Mouse (Mus musculus) intestine, embryonic 15.5 days (tissue): ENCODE measurements around the gene Sox5. TPM values are rescaled to one million over a fixed set of nuclear protein-coding genes. Genes with fewer than 3 reads are reported as not detected.

Experiments used
- ATAC-seq: fragments of 200-750 bp; cut with Nextera tagmentation; 2 replicates; pipeline ENCODE4 v1.8.0; 2017; ENCODE audit warnings: moderate TSS enrichment, moderate library complexity
- H3K27ac ChIP-seq: fragments of 300-500 bp; sonication (generic); 2 replicates; pipeline ENCODE4 v1.5.1; 2015; ENCODE audit warnings: mild to moderate bottlenecking, inconsistent platforms
- H3K27me3 ChIP-seq: fragments of 300-500 bp; sonication (generic); replicated peaks from 2 replicates; pipeline ENCODE4 v1.6.1; 2015; ENCODE audit warnings: inconsistent platforms
- H3K36me3 ChIP-seq: fragments of 300-500 bp; sonication (generic); 2 replicates; pipeline ENCODE4 v1.6.1; 2015; ENCODE audit warnings: inconsistent platforms
- H3K4me1 ChIP-seq: fragments of 300-500 bp; sonication (generic); replicated peaks from 2 replicates; pipeline ENCODE4 v1.6.1; 2015; ENCODE audit warnings: inconsistent platforms
- H3K4me2 ChIP-seq: fragments of 300-500 bp; sonication (generic); replicated peaks from 2 replicates; pipeline ENCODE4 v1.6.1; 2015; ENCODE audit warnings: mild to moderate bottlenecking, inconsistent platforms
- H3K4me3 ChIP-seq: fragments of 300-500 bp; sonication (generic); replicated peaks from 2 replicates; pipeline ENCODE4 v1.5.1; 2015; ENCODE audit warnings: inconsistent platforms
- H3K9ac ChIP-seq: fragments of 300-500 bp; sonication (generic); 2 replicates; pipeline ENCODE4 v1.6.1; 2015; ENCODE audit warnings: inconsistent platforms
- H3K9me3 ChIP-seq: fragments of 300-500 bp; sonication (generic); 2 replicates; pipeline ENCODE4 v1.6.1; 2016; ENCODE audit warnings: inconsistent platforms
- WGBS: fragments of 180-500 bp; shearing (Covaris S2); methylation state at CpG from one replicate; pipeline ENCODE4 v1.1.7; 2015; 5-methylcytosine and 5-hydroxymethylcytosine counted together
- polyA plus RNA-seq: library from polyadenylated mRNA; unstranded; fragments of >200 nt; fragmentation: Nextera tagmentation; extraction: Ambion mirVana; gene quantifications from 2 replicates; pipeline ENCODE4 v1.2.1, GENCODE M21; 2015

Sox5 gene
- polyA plus RNA-seq, 1 experiment from 2014 or later = 12.9 TPM

DNA sequence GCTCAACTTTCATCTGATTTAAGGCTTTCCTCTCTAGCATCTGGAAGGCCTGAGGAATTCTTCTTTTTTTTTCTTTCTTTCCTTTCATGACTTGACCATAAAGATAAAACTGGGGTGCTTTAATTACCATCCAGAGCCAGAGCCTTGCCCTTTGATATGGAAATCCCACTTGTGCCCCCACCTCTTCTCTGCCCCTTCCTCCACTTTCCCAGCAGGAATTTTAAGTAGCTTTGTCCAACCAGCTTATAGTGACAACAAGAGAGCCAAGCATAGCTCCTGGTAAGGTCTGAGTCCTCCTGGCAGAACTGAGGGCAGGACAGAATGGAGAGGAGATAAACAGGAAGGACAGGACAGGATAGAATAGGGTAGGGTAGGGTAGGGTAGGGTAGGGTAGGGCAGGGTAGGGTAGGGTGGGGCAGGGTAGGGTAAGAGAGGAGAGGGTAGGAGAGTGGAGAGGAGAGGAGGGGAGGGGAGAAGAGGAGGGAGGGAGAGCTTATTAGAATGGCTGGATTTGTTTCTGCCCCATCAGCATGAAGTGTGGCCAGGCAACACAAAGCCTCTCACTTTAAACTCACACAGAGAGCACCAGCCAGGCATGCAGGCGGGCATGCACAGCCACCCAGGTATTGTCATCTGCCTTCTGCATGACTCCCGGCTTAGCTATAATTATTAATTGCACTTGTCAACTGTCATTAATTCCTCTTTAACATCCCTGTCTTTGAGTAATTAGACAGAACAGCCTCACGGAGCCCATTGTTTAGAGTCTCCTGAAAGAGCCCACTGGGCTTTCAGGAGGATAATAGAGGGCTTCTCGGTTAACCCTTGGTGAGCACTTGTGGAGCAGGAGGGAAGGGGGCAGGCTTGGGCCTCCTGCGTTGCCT, 300.9 kb downstream of the Sox5 start:
- Histone ChIP-seq H3K36me3 (no peaks in the 10 kb centered on the region), H3K9me3 (no peaks in the 10 kb centered on the region), H3K9ac (no peak overlapping the region), H3K27ac (no peak overlapping the region), H3K4me1 (no peaks in the 10 kb centered on the region), H3K4me2 (no peak overlapping the region), H3K4me3 (no peak overlapping the region), H3K27me3 (no peaks in the 10 kb centered on the region)
- 32% methylated on average over 5 of the region's 5 CpGs for WGBS
- ATAC-seq = peak; percentile 41; the same call in 1 of the 2 replicates

DNA sequence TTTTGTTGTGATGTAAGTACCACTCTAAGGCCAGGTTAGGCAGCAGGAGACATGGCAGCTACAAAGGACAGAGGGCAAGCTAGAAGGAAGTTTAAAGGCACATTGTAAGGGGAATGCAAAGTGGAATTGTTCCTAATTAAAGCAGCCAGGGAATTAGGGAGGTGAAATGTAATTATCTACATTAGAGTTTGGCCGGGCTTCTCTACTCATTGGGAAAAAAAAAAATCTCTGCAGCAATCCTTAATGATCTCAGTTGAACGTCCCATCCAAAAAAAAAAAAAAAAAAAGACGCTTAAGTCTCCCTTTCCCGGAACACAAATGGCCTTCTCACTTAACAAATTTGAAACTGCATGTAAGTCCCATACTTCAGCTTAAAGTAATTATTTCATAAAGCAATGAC, 301.9 kb downstream of the Sox5 start:
- 72% methylated on average over 4 of the region's 4 CpGs for WGBS
- no peak overlapping the region for H3K4me2 ChIP-seq
- H3K36me3 ChIP-seq = no peaks in the 10 kb centered on the region
- no peaks in the 10 kb centered on the region for H3K27me3 ChIP-seq
- no peaks in the 10 kb centered on the region for H3K9me3 ChIP-seq
- no peak overlapping the region for H3K27ac ChIP-seq
- H3K4me1 ChIP-seq = no peaks in the 10 kb centered on the region
- H3K9ac ChIP-seq = no peak overlapping the region
- no peak overlapping the region for H3K4me3 ChIP-seq
- no peak for ATAC-seq

DNA sequence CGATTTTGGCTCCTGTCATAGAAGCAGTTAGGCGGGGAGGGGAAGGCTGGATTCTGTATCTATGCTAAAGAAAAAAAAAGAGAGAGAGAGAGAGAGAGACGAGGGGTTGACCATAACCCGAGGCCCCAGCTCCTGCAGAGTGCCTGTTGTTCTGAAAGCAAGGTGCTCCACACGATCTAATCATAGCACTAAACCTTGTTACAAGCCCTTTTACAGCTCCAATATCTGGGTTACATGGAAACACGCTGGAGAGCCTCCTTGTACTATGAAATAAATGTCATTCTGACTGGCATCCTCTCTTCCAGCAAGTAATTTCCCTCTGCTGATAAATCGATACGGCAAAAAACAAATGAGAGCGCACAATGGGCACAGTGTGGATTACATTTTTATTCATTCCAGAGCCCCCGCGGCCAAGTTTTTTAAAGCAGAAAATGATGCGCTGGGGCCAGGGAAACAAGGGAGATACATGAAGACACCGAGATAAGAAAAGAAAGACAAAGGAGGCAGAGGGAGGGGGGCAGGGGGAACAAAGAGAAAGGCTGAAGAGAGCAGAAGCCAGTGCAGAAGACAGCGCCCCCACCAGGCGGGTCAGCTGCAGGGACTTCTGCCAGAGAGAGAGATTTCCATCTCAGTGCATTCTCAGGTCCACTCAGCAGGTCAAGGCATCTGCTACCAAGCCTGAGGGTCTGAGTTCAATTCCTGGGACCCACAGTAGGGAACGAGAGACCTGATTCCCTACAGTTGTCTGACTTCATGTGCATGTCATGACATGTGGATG, 304.3 kb downstream of the Sox5 start:
- no peaks in the 10 kb centered on the region for H3K27me3 ChIP-seq
- H3K4me2 ChIP-seq = no peak overlapping the region
- no peak overlapping the region for H3K9ac ChIP-seq
- H3K36me3 ChIP-seq = no peaks in the 10 kb centered on the region
- peak; percentile 34; the same call in 1 of the 2 replicates for ATAC-seq
- H3K4me1 ChIP-seq = no peaks in the 10 kb centered on the region
- no peaks in the 10 kb centered on the region for H3K9me3 ChIP-seq
- H3K27ac ChIP-seq = no peak overlapping the region
- 64% methylated on average over 16 of the region's 16 CpGs for WGBS
- no peak overlapping the region for H3K4me3 ChIP-seq

DNA sequence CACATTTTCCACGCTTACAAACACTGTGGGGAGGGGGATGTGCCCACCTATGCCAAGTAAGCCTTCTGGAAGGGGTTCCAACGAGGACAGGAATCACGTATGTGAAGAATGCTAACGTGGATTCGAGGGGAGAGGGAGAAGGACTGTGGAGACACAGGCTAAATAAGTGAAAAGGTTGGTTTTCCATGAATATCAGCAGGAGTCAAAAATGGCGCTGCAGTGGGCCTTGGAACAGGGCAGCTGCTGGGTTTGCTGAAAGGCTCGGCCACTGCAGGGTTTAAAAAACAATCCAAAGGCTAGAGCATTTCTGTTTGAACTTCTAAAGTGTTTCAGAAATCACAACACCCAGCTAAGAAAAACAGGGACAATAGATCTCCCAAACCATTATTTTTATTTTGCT, 308.3 kb downstream of the Sox5 start:
- no peak for ATAC-seq
- H3K27me3 ChIP-seq = no peaks in the 10 kb centered on the region
- no peak overlapping the region for H3K4me2 ChIP-seq
- no peaks in the 10 kb centered on the region for H3K9me3 ChIP-seq
- H3K36me3 ChIP-seq = no peaks in the 10 kb centered on the region
- no peak overlapping the region for H3K4me3 ChIP-seq
- H3K4me1 ChIP-seq = no peaks in the 10 kb centered on the region
- no peak overlapping the region for H3K27ac ChIP-seq
- no peak overlapping the region for H3K9ac ChIP-seq
- 88% methylated on average over 7 of the region's 7 CpGs for WGBS

DNA sequence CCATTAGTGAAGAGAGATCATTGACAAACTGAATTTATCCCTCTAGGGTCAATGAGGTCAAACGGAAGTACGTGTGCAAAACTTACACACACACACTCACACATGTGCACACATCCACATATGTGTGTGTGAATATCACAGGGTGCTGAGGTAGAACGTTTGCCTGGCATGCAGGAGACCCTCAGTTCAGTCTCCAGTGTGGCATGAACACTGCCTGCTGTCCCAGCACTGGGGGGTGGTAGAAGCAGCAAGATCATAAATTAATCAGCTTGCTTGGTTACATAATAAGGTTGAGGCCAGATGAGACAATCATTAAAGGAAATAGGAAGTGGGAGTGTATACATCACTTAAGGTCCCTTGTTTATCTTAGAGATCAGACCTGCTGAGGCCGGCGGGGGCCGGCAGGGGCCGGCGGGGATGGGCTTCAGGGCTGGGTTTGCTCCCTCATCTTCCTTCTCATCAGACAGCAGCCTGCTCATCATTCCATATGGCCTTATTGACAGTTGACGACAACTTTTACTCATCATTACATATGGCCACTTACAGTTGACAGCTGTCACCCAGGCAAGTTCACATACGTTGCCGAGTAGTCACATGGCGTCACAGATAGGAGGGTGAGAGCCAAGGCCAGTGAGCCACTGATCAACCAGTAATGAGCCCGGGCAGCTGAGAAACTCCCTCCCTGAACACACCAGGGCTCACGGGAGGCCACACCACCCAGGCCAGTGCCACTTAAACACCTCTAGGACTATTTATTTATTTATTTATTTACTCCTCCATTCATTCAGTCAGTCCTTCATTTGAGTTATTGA, 309.5 kb downstream of the Sox5 start:
- ATAC-seq = peak; percentile 43
- H3K4me1 ChIP-seq = no peaks in the 10 kb centered on the region
- WGBS = 34% methylated on average over 14 of the region's 14 CpGs
- H3K27me3 ChIP-seq = no peaks in the 10 kb centered on the region
- H3K9me3 ChIP-seq = no peaks in the 10 kb centered on the region
- no peak overlapping the region for H3K4me2 ChIP-seq
- no peaks in the 10 kb centered on the region for H3K36me3 ChIP-seq
- no peak overlapping the region for H3K4me3 ChIP-seq
- H3K9ac ChIP-seq = no peak overlapping the region
- no peak overlapping the region for H3K27ac ChIP-seq

DNA sequence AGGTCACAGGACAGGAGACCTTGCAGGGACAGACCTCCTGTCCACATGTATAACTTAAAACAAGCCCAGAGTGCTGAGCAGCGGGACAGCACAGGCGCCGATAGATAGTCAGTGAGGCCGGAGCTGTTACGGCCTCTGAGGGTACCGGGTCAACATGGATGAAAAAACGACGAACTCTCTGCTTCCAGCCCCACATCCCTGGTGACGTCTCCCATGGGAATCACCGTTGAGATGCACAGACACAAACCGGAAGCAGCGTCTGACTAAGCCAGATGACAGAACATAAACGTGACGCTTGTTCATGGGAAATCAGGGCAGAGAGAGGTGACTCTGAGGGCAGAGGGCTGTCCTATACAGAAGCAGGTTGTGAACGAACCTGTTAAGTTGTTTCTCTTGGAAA, 315.1 kb downstream of the Sox5 start:
- no peaks in the 10 kb centered on the region for H3K27me3 ChIP-seq
- ATAC-seq = no peak
- no peak overlapping the region for H3K4me2 ChIP-seq
- H3K4me1 ChIP-seq = no peaks in the 10 kb centered on the region
- H3K27ac ChIP-seq = no peak overlapping the region
- H3K36me3 ChIP-seq = no peaks in the 10 kb centered on the region
- no peak overlapping the region for H3K9ac ChIP-seq
- H3K9me3 ChIP-seq = no peaks in the 10 kb centered on the region
- 63% methylated on average over 15 of the region's 15 CpGs for WGBS
- H3K4me3 ChIP-seq = no peak overlapping the region

DNA sequence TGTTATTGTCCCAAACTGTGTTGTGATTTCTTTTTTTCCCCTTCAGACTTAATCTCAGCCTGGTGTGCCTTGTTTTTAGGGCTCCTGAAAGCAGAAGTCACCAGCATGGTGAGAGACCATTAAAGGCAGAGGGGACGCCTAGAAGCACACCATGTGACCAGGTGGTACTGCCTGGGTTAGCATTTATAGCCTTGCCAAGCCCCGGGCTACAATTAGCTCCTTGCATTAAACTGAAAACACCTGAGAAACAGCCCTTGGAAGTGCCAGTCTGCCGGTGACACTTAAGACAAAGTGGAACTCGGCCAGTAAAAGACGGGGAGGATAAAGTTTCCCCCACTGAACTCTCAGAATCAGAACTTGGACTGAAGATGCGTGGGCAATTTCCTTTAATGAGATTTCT, 318.1 kb downstream of the Sox5 start:
- Histone ChIP-seq H3K4me1 (no peaks in the 10 kb centered on the region), H3K4me2 (no peak overlapping the region), H3K27ac (no peak overlapping the region), H3K36me3 (no peaks in the 10 kb centered on the region), H3K9ac (no peak overlapping the region), H3K9me3 (no peaks in the 10 kb centered on the region), H3K4me3 (no peak overlapping the region), H3K27me3 (no peaks in the 10 kb centered on the region)
- no peak for ATAC-seq
- WGBS = 78% methylated on average over 6 of the region's 6 CpGs

DNA sequence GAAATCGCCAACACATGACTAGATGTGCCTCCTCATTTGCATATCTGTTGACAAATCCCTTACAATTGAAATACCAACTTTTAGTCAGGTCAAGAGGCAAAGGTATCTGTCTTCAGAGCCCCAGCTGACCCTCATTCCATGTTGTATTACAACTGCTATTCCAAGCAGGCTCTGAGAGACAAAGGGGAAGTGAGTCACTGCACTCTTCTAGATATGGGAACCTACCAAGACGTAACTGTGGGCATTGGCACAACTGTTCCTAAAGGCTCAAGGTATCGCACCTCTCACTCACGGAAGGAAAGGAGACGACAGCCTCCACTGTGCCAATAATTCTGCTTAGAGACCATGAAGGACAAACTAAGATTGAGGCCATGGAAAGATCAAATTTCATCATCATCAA, 318.5 kb downstream of the Sox5 start:
- ATAC-seq = no peak

DNA sequence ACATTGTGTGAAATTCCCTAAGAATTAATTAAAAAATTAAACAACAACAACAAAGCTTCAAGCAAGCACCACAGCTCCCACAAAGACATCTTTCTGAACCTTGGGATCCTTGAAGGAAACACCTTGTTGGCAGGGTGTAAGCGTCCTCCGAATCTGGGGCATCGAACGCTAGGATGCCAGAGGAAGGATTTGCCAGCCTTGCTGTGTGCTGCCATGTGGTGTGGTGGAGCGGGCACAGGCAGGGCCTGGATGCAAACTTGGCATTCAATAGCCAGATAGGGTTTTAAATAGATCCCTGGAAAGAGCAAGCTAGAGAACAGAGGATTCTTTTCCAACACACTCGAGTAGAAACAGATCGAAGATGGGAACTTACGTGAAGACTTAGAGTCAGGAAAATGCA, 322.3 kb downstream of the Sox5 start:
- WGBS = 96% methylated on average over 8 of the region's 8 CpGs
- Histone ChIP-seq H3K4me1 (no peaks in the 10 kb centered on the region), H3K27me3 (no peaks in the 10 kb centered on the region), H3K4me2 (no peak overlapping the region), H3K27ac (no peak overlapping the region), H3K9me3 (no peaks in the 10 kb centered on the region), H3K36me3 (no peaks in the 10 kb centered on the region), H3K9ac (no peak overlapping the region), H3K4me3 (no peak overlapping the region)
- no peak for ATAC-seq

More for the DNA sequence above, 318.5 kb downstream of the Sox5 start:
- Histone ChIP-seq H3K9me3 (no peaks in the 10 kb centered on the region), H3K4me3 (no peak overlapping the region), H3K36me3 (no peaks in the 10 kb centered on the region), H3K9ac (no peak overlapping the region), H3K4me1 (no peaks in the 10 kb centered on the region), H3K27ac (no peak overlapping the region), H3K4me2 (no peak overlapping the region), H3K27me3 (no peaks in the 10 kb centered on the region)
- WGBS = 88% methylated on average over 5 of the region's 5 CpGs

DNA sequence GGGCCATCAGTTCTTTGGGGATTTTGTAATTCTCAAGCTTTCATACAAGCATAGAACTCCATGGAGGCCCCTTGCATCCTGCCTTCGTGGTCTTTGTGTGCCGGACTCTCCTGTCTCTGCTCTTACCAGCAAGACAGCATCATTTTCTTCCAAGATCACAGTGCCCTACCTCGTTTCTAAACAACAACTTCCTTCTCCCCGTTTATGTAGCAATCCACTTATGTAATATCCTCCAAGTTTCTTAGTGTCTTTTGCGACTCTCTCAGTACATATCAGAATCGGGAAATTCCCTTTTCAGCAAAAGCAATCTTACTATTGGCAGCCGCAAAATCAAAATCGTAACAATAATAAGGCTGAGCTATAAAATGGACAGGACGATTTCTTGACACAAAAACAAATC, 324.3 kb downstream of the Sox5 start:
- no peak for ATAC-seq
- Histone ChIP-seq H3K4me2 (no peak overlapping the region), H3K27me3 (no peaks in the 10 kb centered on the region), H3K9me3 (no peaks in the 10 kb centered on the region), H3K27ac (no peak overlapping the region), H3K9ac (no peak overlapping the region), H3K36me3 (no peaks in the 10 kb centered on the region), H3K4me3 (no peak overlapping the region), H3K4me1 (no peaks in the 10 kb centered on the region)
- 83% methylated on average over 9 of the region's 9 CpGs for WGBS

DNA sequence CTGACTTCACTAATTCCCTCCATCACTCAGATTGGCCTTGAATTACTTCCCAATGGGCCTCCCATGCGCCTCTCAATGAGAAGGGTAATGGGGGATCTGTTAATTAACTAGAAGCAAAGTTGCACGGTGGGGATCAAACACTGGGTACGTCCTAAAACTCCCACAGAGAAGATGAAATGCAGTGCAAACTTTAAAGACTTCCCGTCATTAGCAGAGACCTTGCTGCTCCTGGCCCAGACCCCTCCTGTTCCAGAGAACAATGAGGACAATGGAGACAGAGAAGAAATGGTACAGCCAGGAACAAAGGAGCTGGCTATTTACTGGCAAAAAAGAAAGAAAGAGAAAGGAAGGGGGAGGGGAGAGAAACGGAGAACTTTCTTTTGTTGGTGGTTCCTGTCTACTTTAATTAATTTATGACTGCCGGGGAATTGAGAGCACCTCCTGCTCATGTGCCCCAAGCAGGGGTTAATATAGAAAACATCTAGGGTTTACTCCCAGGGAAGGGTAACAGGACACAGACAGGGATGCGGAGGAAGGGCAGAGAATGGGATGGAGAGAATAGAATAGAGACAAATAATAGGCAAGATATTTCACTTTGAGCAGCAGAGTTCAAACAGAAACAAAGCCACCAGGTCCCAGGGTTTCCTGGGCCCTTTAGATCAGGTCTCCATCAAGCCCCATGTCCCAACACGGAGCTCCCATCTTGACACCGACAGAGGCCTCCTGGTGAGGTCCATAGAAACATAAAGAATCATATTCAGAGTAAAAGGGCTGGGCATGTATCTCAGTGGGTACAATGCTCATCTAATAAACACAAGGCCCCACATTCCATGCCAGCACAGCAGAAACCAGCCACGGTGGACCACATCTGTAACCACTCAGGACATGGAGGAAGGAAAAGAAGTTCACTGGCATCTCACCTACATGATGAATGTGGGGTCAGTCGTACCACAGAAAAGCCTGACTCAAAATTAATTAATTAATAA, 327.2 kb downstream of the Sox5 start:
- H3K27me3 ChIP-seq = no peaks in the 10 kb centered on the region
- WGBS = 49% methylated on average over 11 of the region's 11 CpGs
- H3K4me1 ChIP-seq = no peaks in the 10 kb centered on the region
- no peak overlapping the region for H3K9ac ChIP-seq
- H3K36me3 ChIP-seq = no peaks in the 10 kb centered on the region
- H3K9me3 ChIP-seq = no peaks in the 10 kb centered on the region
- H3K4me2 ChIP-seq = no peak overlapping the region
- no peak overlapping the region for H3K27ac ChIP-seq
- ATAC-seq = no peak
- H3K4me3 ChIP-seq = no peak overlapping the region
